Mouse (Mus musculus) layer of hippocampus, postnatal 36 days (tissue): ENCODE data around the gene Arf5. TPM values are rescaled to one million over a fixed set of nuclear protein-coding genes. Genes with fewer than 3 reads are reported as not detected.

Source experiments
- DNase-seq, 2 experiments: peaks; one replicate each; pipeline ENCODE4 v3.0.0; 2022
- total RNA-seq, 2 experiments: library from RNA; stranded (reverse); gene quantifications; 2 replicates each; pipeline ENCODE4 v1.2.3; 2021

Gene Arf5
- 100 to 1,000 TPM; 272 to 305 TPM for total RNA-seq

GRCm38 (mm10) chr6:28423313-28423712 lies at the start of gene Arf5:
Arf5 (plus strand) TSS chr6:28423560.
- peak; percentile 91 to 92 for DNase-seq

DNA sequence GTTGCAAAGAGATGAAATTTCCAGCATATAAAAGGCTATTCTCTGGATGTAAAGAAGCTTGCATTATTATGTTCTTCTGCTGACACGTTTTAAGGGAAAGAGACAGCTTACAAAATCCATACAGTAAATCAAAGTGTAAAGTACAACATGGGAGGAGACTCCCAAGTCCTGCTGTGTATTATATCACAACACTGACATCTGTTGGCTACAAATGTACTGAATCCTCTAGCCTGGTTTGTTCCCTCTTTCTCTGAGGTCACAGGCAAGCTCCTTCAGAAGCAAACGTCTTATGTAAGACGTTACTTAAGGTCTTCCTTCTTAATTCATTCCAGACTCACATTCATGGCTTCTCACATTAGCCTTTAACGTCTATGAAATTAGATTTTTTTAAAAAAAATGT lies 41.4 kb upstream of the Arf5 start:
- DNase-seq, result no peak

GRCm38 (mm10) chr6:28385169-28385568 lies 38.2 kb upstream of the Arf5 start:
- no peak for DNase-seq

DNA sequence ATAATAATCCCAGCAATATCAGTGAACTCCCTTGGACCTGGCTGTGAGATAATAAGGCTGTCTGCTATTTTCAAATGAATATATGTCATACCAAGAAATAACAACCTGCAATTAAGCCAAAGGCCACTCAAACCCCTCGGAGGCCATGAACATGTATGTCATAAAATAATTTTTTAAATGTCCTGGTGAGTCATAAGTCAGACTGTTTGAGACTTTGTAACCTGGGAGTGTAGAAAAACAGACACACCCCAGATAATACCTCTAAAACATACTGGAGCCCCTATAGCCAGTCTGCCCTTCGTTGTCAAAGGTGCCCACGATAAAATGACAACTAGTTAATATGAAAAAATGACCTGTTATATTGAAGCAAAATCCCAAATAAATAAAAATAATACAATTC lies 34.3 kb upstream of the Arf5 start:
- DNase-seq, result no peak

GRCm38 (mm10) chr6:28396051-28396852 lies 27.1 kb upstream of the Arf5 start:
- no peak for DNase-seq

- DNase-seq, result peak; percentile 28 to 37
These were observed 26.4 kb upstream of the Arf5 start for GRCm38 (mm10) chr6:28396853-28397457.

GRCm38 (mm10) chr6:28397681-28398203 lies 25.6 kb upstream of the Arf5 start, which contains the start of gene Zfp800:
Zfp800 (minus strand) TSS chr6:28398005.
- DNase-seq, result peak in 1 of 2 experiments; percentile 16

GRCm38 (mm10) chr6:28398726-28399125 lies 24.6 kb upstream of the Arf5 start:
- DNase-seq, result no peak

DNA sequence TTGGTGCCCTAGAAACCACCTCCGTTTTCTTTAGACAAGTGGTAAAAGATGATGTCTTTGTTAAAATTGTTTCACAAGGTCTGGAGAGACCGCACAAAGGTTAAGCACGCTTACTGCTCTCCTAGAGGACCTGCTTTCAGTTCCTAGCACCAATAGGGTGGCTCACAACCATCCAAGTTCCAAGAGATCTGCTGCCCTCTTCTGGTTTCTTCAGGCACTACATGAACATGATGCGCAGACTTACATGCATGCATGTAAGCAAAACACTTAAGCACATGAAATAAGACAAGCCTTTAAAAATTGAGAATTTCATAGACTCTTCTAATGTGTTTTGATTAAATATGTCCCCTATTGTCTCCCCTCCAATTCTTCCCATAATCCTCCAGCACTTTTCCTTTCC lies 23.6 kb upstream of the Arf5 start:
- DNase-seq, result no peak

DNA sequence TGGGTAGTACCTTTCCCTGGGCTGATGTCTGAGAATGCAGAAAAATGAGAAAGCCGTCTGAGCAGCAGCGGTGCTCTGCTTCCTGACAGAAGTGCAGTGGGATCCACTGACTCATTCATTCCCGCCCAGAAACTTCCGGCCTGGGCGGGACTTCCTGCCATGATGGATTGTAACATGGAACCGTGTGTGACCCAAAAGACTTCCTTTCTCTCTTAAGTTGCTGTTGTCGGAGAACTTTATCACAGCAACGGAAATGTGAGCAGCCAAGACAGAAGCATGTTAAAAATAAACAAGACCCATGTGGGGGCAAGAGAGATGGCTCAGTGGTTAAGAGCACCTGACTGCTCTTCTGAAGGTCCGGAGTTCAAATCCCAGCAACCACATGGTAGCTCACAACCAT lies 13.3 kb upstream of the Arf5 start:
- no peak for DNase-seq

- DNase-seq, result no peak
These were observed 12.1 kb upstream of the Arf5 start for GRCm38 (mm10) chr6:28411236-28411635.

DNA sequence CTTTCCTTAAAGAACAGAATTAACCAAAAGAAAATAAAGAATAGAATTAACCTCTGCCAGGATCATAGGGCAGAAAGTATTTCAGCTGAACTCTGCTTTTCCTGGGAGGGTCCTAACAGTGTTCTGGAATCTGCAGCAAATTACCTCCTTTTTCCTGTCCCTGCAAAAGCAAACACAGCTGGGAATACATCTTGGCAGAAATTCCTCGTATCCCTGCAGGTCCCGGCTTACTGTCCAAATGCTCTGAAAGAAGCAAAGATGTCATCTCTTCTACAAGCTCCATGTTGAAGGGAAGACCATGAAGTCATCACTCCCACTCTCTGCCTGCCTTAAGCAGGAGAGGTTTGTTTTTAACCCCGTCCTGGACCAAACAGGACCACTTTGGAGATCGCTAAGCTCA lies 6.4 kb upstream of the Arf5 start:
- no peak for DNase-seq

- peak; percentile 50 to 70 for DNase-seq
These were observed 4.9 kb upstream of the Arf5 start for GRCm38 (mm10) chr6:28418449-28418848.

DNA sequence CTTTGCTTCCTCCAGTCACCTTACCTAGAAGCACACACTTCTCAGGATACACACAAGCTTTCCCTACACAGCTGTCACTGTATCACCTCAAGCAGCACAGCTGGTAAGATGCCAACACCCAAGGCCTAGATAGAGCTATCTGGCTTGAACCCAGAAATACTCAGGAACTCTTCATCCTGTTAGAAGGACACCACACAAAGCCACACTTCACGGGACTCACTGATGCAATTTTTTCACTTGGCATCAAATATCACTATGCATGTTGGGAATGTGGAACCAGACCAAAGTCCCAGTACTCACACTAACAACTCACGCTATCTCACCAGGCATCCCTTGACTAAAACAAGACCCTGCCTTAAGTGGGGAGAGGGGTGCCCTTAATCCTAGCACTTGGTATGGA lies 3.7 kb upstream of the Arf5 start:
- DNase-seq, result no peak

DNA sequence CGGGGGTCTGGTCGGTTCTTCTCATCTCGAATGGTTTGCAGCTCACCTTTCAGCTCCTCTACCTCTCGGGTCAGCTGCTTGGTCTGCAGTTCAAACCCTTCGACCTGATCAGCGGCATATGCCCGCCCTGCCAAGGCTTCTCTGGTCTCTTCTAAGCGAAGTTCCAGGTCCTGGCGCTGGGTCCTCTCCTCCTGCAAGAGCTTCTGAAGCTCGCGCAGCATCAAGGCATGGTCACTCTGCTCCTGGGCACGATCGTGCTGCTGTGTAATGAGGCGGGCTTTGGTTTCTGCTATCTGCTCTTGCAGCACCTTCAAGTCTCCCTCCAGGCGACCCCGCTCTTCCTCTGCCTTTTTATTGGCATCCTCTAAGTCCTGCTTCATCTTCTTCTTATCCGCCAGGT lies 3.0 kb upstream of the Arf5 start:
- DNase-seq, result no peak

DNA sequence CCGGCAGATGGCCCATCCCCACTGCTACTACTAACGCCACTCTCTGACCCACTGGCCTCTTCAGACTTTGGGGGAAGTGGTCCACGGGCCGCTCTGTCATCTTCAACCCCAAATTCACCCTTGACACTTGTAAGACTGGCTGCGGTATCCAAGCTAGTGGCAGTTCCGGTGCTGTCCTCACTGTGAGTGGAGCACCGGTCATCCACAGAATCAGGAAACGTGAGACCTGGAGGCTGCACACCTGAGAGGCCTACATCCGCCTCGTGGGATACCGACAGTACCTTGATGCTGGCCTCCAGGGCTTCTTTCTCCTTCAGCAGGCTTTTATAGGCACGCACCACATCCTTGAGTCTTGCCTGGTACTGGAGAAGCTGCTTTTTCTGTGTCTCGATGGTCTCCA lies 2.5 kb upstream of the Arf5 start:
- DNase-seq, result no peak

DNA sequence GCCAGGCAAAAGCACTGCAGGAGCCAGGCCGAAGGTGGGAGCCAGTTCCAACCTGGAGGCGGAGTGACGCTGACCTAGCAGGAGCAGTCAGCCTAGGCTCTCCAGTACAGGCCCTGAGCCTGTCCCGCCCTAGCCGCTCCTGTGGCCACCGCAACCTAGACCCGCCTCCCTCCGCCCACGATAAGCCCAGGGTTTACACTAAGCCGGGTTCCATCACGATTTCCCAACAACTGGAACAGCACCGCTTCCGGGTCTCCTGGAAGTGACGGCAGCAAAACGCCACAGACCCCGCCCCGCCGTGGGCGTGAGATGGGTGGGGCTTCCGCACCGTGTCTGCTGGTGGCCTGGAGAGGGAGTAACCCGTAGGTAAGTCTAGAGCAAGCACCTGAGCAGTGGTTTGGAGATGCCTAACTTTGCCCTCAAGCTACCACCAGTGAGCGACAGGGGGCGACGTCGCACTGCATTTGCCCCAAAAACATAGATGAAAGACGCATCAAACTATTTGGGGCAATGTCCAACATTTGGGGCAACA lies 1.8 kb upstream of the Arf5 start:
- peak; percentile 92 to 94 for DNase-seq

GRCm38 (mm10) chr6:28422651-28423290 lies 589 bp upstream of the Arf5 start:
- no peak for DNase-seq

DNA sequence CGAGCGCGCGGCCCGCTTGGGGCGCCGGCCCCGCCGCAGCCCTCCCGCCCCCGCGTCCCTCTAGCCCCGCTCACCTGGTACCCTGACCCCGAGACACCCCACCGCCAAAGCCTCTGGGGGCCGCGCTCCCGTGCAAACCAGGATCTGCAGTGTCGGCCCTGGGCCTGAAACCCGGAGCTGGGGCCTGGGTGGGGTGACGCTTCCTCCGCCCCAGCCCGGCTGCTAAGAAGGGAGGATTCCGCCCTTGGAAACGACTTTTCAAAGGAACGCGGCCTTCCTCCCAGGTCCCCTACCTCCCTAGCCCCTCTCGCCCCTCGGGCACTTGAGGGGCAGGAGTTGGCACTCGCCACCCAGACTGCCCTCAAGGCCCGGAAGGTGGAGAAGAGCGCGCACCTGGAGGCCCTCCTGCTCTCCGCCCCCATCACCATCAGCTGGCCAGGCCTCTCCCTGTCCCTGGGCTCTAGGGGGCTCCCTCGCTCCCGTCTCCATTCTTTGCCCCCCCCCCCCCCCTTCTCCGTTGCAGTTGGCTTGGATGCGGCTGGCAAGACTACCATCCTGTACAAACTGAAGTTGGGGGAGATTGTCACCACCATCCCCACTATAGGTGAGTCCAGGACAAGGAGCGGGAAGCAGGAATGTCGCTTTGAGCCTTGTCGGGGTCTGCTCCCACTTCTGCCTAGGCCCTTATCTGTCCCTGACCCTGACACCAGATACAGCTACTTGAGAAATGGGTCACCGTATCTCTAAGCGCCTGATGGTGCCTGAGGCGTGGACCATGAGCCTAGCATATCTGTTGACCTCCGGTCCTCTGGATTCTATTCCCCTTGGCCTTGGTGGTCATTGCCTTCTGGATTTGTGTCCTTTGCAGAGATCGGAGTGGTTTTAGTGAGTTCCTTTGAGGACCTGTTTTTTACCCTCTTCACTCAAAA lies 671 bp downstream of the Arf5 start:
- DNase-seq, result peak; percentile 60 to 62

- no peak for DNase-seq
These were observed 1.7 kb downstream of the Arf5 start for GRCm38 (mm10) chr6:28425019-28425418.

DNA sequence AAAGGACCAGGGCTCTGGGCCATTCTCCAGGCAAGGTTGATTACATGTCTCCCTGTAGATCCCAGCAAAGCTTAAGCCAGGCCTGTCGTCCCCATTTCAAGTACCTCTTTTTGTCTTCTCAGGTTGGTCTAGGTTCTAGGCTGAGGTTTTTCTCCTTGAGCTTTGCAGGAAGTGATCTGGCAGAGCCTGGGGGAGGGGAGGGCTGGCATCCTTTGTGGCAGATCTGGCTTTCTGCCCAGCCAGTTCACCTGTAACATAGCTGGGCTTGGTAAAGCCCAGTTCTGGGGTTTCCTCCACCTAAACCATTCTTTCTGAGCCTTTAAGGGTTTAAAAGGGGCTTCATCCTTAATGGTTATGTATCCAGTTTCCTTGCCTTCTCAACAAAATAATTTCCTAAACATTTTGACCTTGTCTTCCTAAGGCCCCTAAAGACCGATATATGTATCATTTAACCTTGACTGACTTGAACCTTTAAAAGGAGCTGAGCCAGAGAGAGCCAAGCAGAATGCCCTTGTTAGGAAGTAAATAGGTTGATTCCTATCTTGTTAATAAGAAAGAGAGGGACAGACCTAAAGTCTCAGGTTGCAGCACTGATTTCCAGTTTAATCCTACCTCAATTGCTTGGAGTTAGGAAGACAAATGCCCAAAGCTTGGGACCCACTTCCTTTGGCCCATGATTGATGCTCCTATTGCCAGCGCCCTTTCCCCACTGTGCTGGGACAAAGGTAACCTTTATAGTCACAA lies 3.9 kb downstream of the Arf5 start, which contains the start of gene Fscn3:
Gene Fscn3, plus strand, starts transcription at position 694 of the 744 bp plus-strand sequence.
- no peak for DNase-seq
